In the genomic region with DNA sequence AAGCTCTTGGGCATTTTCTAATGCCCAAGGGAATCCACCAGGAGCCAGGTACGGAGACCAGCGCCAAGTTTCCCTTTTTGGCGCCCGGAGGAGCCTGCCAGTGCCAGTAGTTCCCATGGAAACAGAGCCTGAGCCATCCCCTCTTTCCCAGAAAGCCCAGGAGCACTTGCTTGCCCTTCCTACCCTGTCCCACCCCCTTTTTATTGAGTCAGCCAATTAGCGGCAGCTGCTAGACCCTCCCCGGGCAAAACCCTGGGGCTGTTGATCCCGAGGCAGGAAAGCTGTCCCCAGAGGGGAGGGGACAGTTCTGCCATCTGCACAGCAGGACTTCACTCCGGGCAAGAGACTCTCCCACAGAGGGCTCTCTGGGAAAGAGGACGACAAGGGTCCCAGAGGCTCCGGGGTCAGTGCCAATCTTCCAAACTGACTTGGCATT, we compare ENCODE assay signal across 9 mouse cellular contexts. TPM values are rescaled to one million over a fixed set of nuclear protein-coding genes. Genes with fewer than 3 reads are reported as not detected.
DNase-seq lines count a peak whose midpoint lies in the region; ATAC-seq and TF ChIP-seq lines count a peak whose summit lies in the region.
"Had no signal": no experiment of that assay in that cellular context is flagged by ENCODE, and none has a peak within 500 bp of the region (broad histone marks: within the 10 kb centered on the region; RNA-seq: fewer than 3 reads in every experiment).

A gene (minus strand): TSS at position 89 of the 436 bp plus-strand sequence.

- H3K36me3 ChIP-seq in liver, adult 2 months (ENCODE audit: control insufficient read depth, insufficient read depth, low read length), result no peaks in the 10 kb centered on the region
- H3K36me3 ChIP-seq in heart, embryonic 16.5 days (ENCODE audit: control insufficient read depth, insufficient read depth), result no peaks in the 10 kb centered on the region
- H3K36me3 ChIP-seq in neural tube, embryonic 11.5 days (ENCODE audit: control insufficient read depth, insufficient read depth, low read length), result no peaks in the 10 kb centered on the region

- no peaks in the 10 kb centered on the region for H3K27me3 ChIP-seq in liver, adult 2 months (ENCODE audit: control insufficient read depth, insufficient read depth, low read length)
- H3K27me3 ChIP-seq in heart, embryonic 16.5 days (ENCODE audit: control insufficient read depth, insufficient read depth, low read length), result peaks cover 3% of the 10 kb centered on the region; the same call in 1 of the 2 replicates
- no peaks in the 10 kb centered on the region for H3K27me3 ChIP-seq in neural tube, embryonic 11.5 days (ENCODE audit: control insufficient read depth, insufficient read depth, low read length)

- no peak within 1 kb of the TSS for H3K9ac ChIP-seq in liver, adult 2 months (ENCODE audit: low read depth, low read length)
- H3K9ac ChIP-seq in heart, embryonic 16.5 days (ENCODE audit: low read length), result no peak within 1 kb of the TSS
- H3K9ac ChIP-seq in neural tube, embryonic 11.5 days (ENCODE audit: low read length), result peak within 1 kb of the TSS; percentile 45; the same call in 1 of the 2 replicates

- intact Hi-C loops in left cerebral cortex, postnatal 25 days (cut with DNase I), result no loop called here

- no peak for TF ChIP-seq CTCF in liver, adult 2 months (IDR thresholded peaks at IDR 0.05; ENCODE audit: low read depth, low read length)

- 13% methylated on average over 10 of the region's 10 CpGs for WGBS in liver, adult 2 months
- WGBS in heart, embryonic 16.5 days, result 14% methylated on average over 10 of the region's 10 CpGs
- 3% methylated on average over 10 of the region's 10 CpGs for WGBS in neural tube, embryonic 11.5 days

- no peak for ATAC-seq in heart, embryonic 16.5 days (replicated peaks; ENCODE audit: extremely low read depth, insufficient read depth, low FRiP score)
- peak; percentile 84 for ATAC-seq in neural tube, embryonic 11.5 days (ENCODE audit: insufficient read depth, low FRiP score, low TSS enrichment)
- no peak for ATAC-seq in erythroid progenitor cell, adult 5-6 weeks (replicated peaks; ENCODE audit: low FRiP score, poor library complexity, severe bottlenecking)

- no peaks in the 10 kb centered on the region for H3K9me3 ChIP-seq in heart, embryonic 16.5 days (replicated peaks; ENCODE audit: control insufficient read depth, low read length)
- H3K9me3 ChIP-seq in neural tube, embryonic 11.5 days (ENCODE audit: control insufficient read depth, low read length), result no peaks in the 10 kb centered on the region

- no peak within 1 kb of the TSS for H3K27ac ChIP-seq in liver, adult 2 months (replicated peaks; ENCODE audit: insufficient read depth, low read depth, low read length)
- no peak within 1 kb of the TSS for H3K27ac ChIP-seq in heart, embryonic 16.5 days (ENCODE audit: low read length)
- no peak within 1 kb of the TSS for H3K27ac ChIP-seq in neural tube, embryonic 11.5 days (ENCODE audit: low read depth, low read length)

- no peak for TF ChIP-seq POLR2A in liver, adult 2 months (IDR thresholded peaks at IDR 0.05; ENCODE audit: extremely low read depth, insufficient read depth, low read length)

- no peaks in the 10 kb centered on the region for H3K4me1 ChIP-seq in liver, adult 2 months (ENCODE audit: control insufficient read depth, insufficient read depth, low read length)
- peaks cover 3% of the 10 kb centered on the region; the same call in 1 of the 2 replicates for H3K4me1 ChIP-seq in heart, embryonic 16.5 days (ENCODE audit: control insufficient read depth, insufficient read depth, low read length)
- H3K4me1 ChIP-seq in neural tube, embryonic 11.5 days (ENCODE audit: control insufficient read depth, insufficient read depth, low read length), result peaks cover 9% of the 10 kb centered on the region

- no peaks in the 10 kb centered on the region for H3K79me2 ChIP-seq in liver, adult 2 months (ENCODE audit: control insufficient read depth, insufficient read depth, low read length)

- H3K4me2 ChIP-seq in heart, embryonic 16.5 days (ENCODE audit: low read depth, low read length), result peak within 1 kb of the TSS; percentile 49
- peak within 1 kb of the TSS; percentile 57 for H3K4me2 ChIP-seq in neural tube, embryonic 11.5 days (ENCODE audit: low read depth)

- peak; percentile 17 for DNase-seq in liver, adult 2 months (ENCODE audit: extremely low read depth, low read depth, low spot score)
- no peak for DNase-seq in liver
- DNase-seq in cerebellum, postnatal 25 days, result peak; percentile 85 to 88
- peak; percentile 71 to 86 for DNase-seq in left cerebral cortex, postnatal 25 days (ENCODE audit: low spot score in 2 of 2)
- peak; percentile 46 for DNase-seq in neural tube, embryonic 11.5 days (ENCODE audit: low spot score)
- DNase-seq in adrenal gland, postnatal 4 days (ENCODE audit: low spot score in 2 of 2), result no peak

- H3K4me3 ChIP-seq in liver, adult 2 months (ENCODE audit: insufficient read depth, low read depth, low read length), result peak within 1 kb of the TSS; percentile 15
- H3K4me3 ChIP-seq in heart, embryonic 16.5 days (ENCODE audit: low read length), result peak within 1 kb of the TSS; percentile 26
- H3K4me3 ChIP-seq in neural tube, embryonic 11.5 days (ENCODE audit: low read depth, low read length), result peak within 1 kb of the TSS; percentile 14
- H3K4me3 ChIP-seq: myocyte had no signal

RNA-seq across cellular contexts. Expression of the gene that starts here (rescaled TPM):
- 0.09 and 0.67 TPM in 2 replicates for total RNA-seq in liver, adult 2 months (2014; rRNA removed)
- 0.25 and 0.45 TPM in 2 replicates for polyA plus RNA-seq in liver, adult 2 months (2012; rRNA removed)
- 1.3 and 2.0 TPM in 2 replicates for polyA plus RNA-seq in heart, embryonic 16.5 days (2015; fragmentation: Nextera tagmentation; extraction: Ambion mirVana)
- 100 to 1,000 TPM; 120 to 123 TPM for total RNA-seq in left cerebral cortex, postnatal 25 days (2021)
- polyA plus RNA-seq in neural tube, embryonic 11.5 days (2014; fragmentation: Nextera tagmentation; extraction: Ambion mirVana), result 3.1 and 3.4 TPM in 2 replicates
- 1 to 10 TPM; 5.1 to 5.4 TPM for total RNA-seq in adrenal gland, postnatal 4 days (2021)
- 1.4 and 4.2 TPM in 2 replicates for total RNA-seq in erythroid progenitor cell, adult 5-6 weeks (2015; ENCODE audit: low replicate concordance)
- total RNA-seq in erythroid progenitor cell, adult 5-6 weeks (2017; ENCODE audit: low replicate concordance), result 0.51 and 1.6 TPM in 2 replicates

Comparison
In these comparisons a context has a peak if more than half of its experiments do, and no peak if none do; other contexts are left out.
1. RNA of the gene that starts here (total RNA-seq): 120 to 123 TPM in left cerebral cortex, postnatal 25 days; 5.1 to 5.4 TPM in adrenal gland, postnatal 4 days, 0.51 to 4.2 TPM in erythroid progenitor cell, adult 5-6 weeks and 0.09 to 0.67 TPM in liver, adult 2 months; every median in the first group is over 10 times any median in the second.
2. Peak in DNase-seq and H3K4me3 ChIP-seq in liver, adult 2 months; RNA of the gene not detected or under 1 TPM.
3. DNase-seq: peak in cerebellum, postnatal 25 days (2 of 2), left cerebral cortex, postnatal 25 days (2 of 2) and neural tube, embryonic 11.5 days (single experiment); none in liver (single experiment) and adrenal gland, postnatal 4 days (0 of 2).
4. Peak in every context shown above with its lines, with median percentiles within 50 percentile points of each other: H3K4me3 ChIP-seq.